Mouse (Mus musculus) embryonic facial prominence, embryonic 10.5 days (tissue): ENCODE results near the gene Lclat1. TPM values are rescaled to one million over a fixed set of nuclear protein-coding genes. Genes with fewer than 3 reads are reported as not detected.

Source experiments
- DNase-seq: peaks from one replicate; pipeline ENCODE4 v3.0.0-alpha.2; 2017; ENCODE audit warnings: low spot score
- H3K27ac ChIP-seq: fragments of 300-500 bp; sonication (generic); replicated peaks from 2 replicates; pipeline ENCODE4 v1.5.1; 2016; ENCODE audit warnings: mild to moderate bottlenecking
- H3K27me3 ChIP-seq: fragments of 300-500 bp; sonication (generic); replicated peaks from 2 replicates; pipeline ENCODE4 v1.6.1; 2016; ENCODE audit warnings: low read depth, mild to moderate bottlenecking; ENCODE audit not compliant: poor library complexity, severe bottlenecking
- H3K36me3 ChIP-seq: fragments of 300-500 bp; sonication (generic); replicated peaks from 2 replicates; pipeline ENCODE4 v1.6.1; 2016; ENCODE audit warnings: mild to moderate bottlenecking, moderate library complexity
- H3K4me1 ChIP-seq: fragments of 300-500 bp; sonication (generic); 2 replicates; pipeline ENCODE4 v1.6.1; 2016
- H3K4me3 ChIP-seq: fragments of 300-500 bp; sonication (generic); 2 replicates; pipeline ENCODE4 v1.5.1; 2016; ENCODE audit warnings: mild to moderate bottlenecking, moderate library complexity
- H3K9me3 ChIP-seq: fragments of 300-500 bp; sonication (generic); 2 replicates; pipeline ENCODE4 v1.6.1; 2016; ENCODE audit warnings: mild to moderate bottlenecking
- whole genome bisulfite sequencing: fragments of 180-500 bp; shearing (Covaris S2); methylation state at CpG from one replicate; pipeline ENCODE4 v1.1.7; 2016; 5-methylcytosine and 5-hydroxymethylcytosine counted together
- polyA plus RNA-seq: library from polyadenylated mRNA; unstranded; fragments of >200 nt; fragmentation: Nextera tagmentation; extraction: Ambion mirVana; gene quantifications from 2 replicates; pipeline ENCODE4 v1.2.1, GENCODE M21; 2016

The Lclat1 gene
- polyA plus RNA-seq, 1 experiment from 2014 or later = 11.3 TPM

- 85% methylated on average over 6 of the region's 6 CpGs for WGBS
Measured at GRCm38 (mm10) chr17:73161795-73162194, 54.0 kb downstream of the Lclat1 start.

DNA sequence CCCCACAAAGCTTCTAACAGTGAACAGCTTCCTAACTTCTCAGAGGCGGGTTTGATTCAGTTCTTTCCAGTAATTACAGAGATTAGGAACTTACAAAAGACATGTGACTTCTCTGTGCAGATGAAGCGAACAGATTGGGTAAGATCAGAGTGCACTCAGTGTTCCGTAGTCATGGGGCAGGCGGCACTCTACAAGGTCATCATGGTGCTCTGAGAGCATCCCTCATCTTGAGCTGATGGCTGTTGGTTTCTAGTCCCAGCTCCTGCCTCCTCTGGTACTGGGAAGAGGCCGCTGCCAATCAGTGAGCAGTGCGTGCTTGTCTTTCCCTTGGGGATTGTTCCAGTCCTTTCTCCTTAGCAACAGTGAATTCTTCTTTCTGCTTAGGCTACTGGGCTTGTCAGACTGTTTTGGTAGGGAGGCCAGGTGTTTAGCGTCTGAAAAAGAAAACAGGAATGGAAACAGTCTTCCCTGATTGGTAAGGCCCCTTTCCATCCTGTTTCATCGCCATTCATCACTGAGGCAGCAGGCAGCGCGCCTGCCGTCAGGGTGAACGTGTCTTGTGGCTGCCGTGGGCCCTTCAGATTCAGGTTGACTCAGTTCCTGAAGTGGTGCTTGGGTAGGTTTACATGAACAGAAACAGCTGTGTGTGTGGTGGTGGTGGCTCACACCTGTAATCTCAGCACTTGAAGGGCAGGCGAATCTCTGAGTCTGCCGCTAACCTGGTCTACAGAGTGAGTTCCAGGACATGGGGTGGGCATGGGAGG, 54.8 kb downstream of the Lclat1 start:
- Histone ChIP-seq H3K27ac (no peak overlapping the region), H3K4me1 (0 out of 2 replicates have a peak, but pooled peaks cover 2% of the 10 kb centered on the region), H3K9me3 (no peaks in the 10 kb centered on the region), H3K4me3 (no peak overlapping the region), H3K27me3 (no peaks in the 10 kb centered on the region), H3K36me3 (peaks cover 16% of the 10 kb centered on the region; the same call in 1 of the 2 replicates)
- WGBS = 88% methylated on average over 15 of the region's 15 CpGs
- no peak for DNase-seq

More at GRCm38 (mm10) chr17:73161795-73162194, 54.0 kb downstream of the Lclat1 start:
- Histone ChIP-seq H3K4me1 (0 out of 2 replicates have a peak, but pooled peaks cover 2% of the 10 kb centered on the region), H3K36me3 (peaks cover 16% of the 10 kb centered on the region; the same call in 1 of the 2 replicates), H3K9me3 (no peaks in the 10 kb centered on the region), H3K4me3 (no peak overlapping the region), H3K27me3 (no peaks in the 10 kb centered on the region), H3K27ac (no peak overlapping the region)
- DNase-seq = no peak

DNA sequence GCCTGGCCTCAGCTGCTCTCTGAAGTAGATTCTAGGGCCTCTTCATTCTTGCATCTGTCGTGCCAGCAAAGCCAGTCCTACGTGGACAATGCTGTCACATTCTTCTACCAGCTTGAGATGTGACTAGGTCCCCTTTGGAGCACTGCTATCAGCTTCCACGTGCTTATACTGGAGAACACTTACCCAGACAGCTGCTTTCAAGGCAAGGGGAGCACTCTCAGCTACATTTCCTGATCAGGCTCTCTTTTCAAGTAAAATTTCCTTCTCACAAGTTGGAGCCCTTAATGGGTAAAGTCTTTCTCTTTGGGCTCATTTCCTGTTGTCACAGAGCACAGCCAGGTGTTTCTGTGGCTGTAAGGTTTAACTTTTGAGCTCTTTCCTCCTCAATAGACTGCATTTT, 55.8 kb downstream of the Lclat1 start:
- H3K4me3 ChIP-seq = no peak overlapping the region
- no peaks in the 10 kb centered on the region for H3K27me3 ChIP-seq
- no peaks in the 10 kb centered on the region for H3K9me3 ChIP-seq
- H3K4me1 ChIP-seq = 0 out of 2 replicates have a peak, but pooled peaks cover 2% of the 10 kb centered on the region
- H3K27ac ChIP-seq = no peak overlapping the region
- peaks cover 18% of the 10 kb centered on the region; the same call in 1 of the 2 replicates for H3K36me3 ChIP-seq
- WGBS = 75% methylated on average over 3 of the region's 3 CpGs
- no peak for DNase-seq

DNA sequence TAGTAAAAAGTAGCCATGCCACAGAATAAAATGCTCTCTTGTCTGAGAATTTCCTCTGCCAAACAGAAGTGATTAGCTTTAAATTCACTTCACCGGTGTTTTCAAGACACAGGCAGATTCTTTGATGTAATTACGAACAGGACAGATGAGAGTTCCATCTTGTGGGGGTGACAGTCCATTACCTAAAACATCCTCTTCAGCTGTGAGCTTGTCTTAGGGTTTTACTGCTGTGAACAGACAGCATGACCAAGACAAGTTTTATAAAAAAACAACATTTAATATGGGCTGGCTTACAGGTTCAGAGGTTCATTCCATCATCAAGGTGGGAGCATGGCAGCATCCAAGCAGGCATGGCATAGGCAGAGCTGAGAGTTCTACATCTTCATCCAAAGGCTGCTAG, 56.3 kb downstream of the Lclat1 start:
- 82% methylated on average over 2 of the region's 2 CpGs for WGBS
- H3K4me1 ChIP-seq = 0 out of 2 replicates have a peak, but pooled peaks cover 2% of the 10 kb centered on the region
- H3K4me3 ChIP-seq = no peak overlapping the region
- no peaks in the 10 kb centered on the region for H3K9me3 ChIP-seq
- peaks cover 19% of the 10 kb centered on the region; the same call in 1 of the 2 replicates for H3K36me3 ChIP-seq
- no peak overlapping the region for H3K27ac ChIP-seq
- no peaks in the 10 kb centered on the region for H3K27me3 ChIP-seq
- no peak for DNase-seq

- Histone ChIP-seq H3K4me1 (no peaks in the 10 kb centered on the region), H3K27ac (no peak overlapping the region), H3K36me3 (peaks cover 22% of the 10 kb centered on the region; the same call in 1 of the 2 replicates), H3K4me3 (no peak overlapping the region), H3K27me3 (no peaks in the 10 kb centered on the region), H3K9me3 (no peaks in the 10 kb centered on the region)
- no peak for DNase-seq
- whole genome bisulfite sequencing = 93% methylated on average over 7 of the region's 7 CpGs
Measured at GRCm38 (mm10) chr17:73169461-73169860, 61.7 kb downstream of the Lclat1 start.

GRCm38 (mm10) chr17:73170141-73170540, 62.4 kb downstream of the Lclat1 start:
- H3K36me3 ChIP-seq = peaks cover 15% of the 10 kb centered on the region; the same call in 1 of the 2 replicates
- no peak overlapping the region for H3K4me3 ChIP-seq
- H3K9me3 ChIP-seq = no peaks in the 10 kb centered on the region
- no peaks in the 10 kb centered on the region for H3K4me1 ChIP-seq
- H3K27ac ChIP-seq = no peak overlapping the region
- DNase-seq = no peak
- no peaks in the 10 kb centered on the region for H3K27me3 ChIP-seq
- WGBS = 95% methylated on average over 5 of the region's 5 CpGs

DNA sequence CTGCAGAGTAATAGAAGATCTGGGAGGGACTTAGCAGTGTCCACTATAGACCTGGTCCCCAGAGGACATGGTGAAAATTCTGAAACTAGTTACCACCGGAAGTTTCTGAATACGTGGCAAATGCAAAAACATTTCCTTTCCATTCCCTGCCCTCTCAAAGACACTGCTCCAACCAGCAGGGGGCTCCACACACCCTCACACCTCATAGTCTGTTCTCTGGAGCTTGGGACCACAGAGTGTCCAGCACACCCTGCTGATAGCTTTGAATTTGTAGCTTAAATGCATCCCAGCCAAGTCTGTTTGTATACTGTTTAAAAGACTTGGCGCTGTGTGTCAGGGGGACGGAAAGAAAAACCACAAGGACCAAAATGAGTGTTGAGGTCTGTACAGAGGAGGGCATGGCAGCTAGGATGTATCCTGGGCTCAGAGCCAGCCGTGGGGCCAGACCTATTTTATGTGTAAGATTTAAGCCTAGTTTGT, 66.3 kb downstream of the Lclat1 start:
- no peaks in the 10 kb centered on the region for H3K9me3 ChIP-seq
- peaks cover 17% of the 10 kb centered on the region for H3K36me3 ChIP-seq
- H3K27me3 ChIP-seq = no peaks in the 10 kb centered on the region
- no peak overlapping the region for H3K4me3 ChIP-seq
- WGBS = 75% methylated on average over 5 of the region's 5 CpGs
- no peaks in the 10 kb centered on the region for H3K4me1 ChIP-seq
- peak; percentile 51 for DNase-seq
- H3K27ac ChIP-seq = no peak overlapping the region

DNA sequence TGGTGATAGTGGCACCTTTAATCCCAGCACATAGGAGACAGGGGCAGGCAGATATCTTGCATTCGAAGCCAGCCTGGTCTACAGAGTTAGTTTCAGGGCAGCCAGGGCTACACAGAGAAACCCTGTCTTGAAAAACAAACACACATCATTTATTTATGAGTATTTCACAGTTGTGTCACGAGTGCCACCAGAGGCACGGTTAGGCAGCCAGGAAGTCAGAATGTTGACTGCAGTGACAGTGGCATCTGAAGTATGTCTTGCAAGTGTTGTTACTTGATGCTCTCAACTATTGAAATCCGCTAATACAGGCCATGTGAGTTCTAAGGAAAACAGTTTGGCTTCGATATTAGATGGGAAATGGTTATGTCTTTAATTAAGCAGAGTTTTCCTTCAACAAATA, 67.9 kb downstream of the Lclat1 start:
- WGBS = 74% methylated on average over 5 of the region's 5 CpGs
- no peaks in the 10 kb centered on the region for H3K4me1 ChIP-seq
- DNase-seq = no peak
- H3K4me3 ChIP-seq = no peak overlapping the region
- no peak overlapping the region for H3K27ac ChIP-seq
- H3K9me3 ChIP-seq = no peaks in the 10 kb centered on the region
- H3K27me3 ChIP-seq = no peaks in the 10 kb centered on the region
- H3K36me3 ChIP-seq = peaks cover 8% of the 10 kb centered on the region

- 88% methylated on average over 4 of the region's 4 CpGs for WGBS
- Histone ChIP-seq H3K36me3 (peaks cover 7% of the 10 kb centered on the region; the same call in 1 of the 2 replicates), H3K9me3 (no peaks in the 10 kb centered on the region), H3K27me3 (no peaks in the 10 kb centered on the region), H3K4me3 (no peak overlapping the region), H3K27ac (no peak overlapping the region), H3K4me1 (no peaks in the 10 kb centered on the region)
- DNase-seq = no peak
Measured at GRCm38 (mm10) chr17:73177079-73177478, 69.3 kb downstream of the Lclat1 start.

- H3K4me3 ChIP-seq = no peak overlapping the region
- DNase-seq = no peak
- H3K36me3 ChIP-seq = peaks cover 8% of the 10 kb centered on the region; the same call in 1 of the 2 replicates
- no peaks in the 10 kb centered on the region for H3K27me3 ChIP-seq
- no peak overlapping the region for H3K27ac ChIP-seq
- H3K9me3 ChIP-seq = no peaks in the 10 kb centered on the region
- 93% methylated on average over 5 of the region's 5 CpGs for WGBS
- H3K4me1 ChIP-seq = no peaks in the 10 kb centered on the region
Measured at GRCm38 (mm10) chr17:73186929-73187328, 79.1 kb downstream of the Lclat1 start.

GRCm38 (mm10) chr17:73194146-73194545, 86.4 kb downstream of the Lclat1 start:
- Histone ChIP-seq H3K9me3 (no peaks in the 10 kb centered on the region), H3K27ac (no peak overlapping the region), H3K36me3 (peaks cover 8% of the 10 kb centered on the region; the same call in 1 of the 2 replicates), H3K4me1 (no peaks in the 10 kb centered on the region), H3K27me3 (no peaks in the 10 kb centered on the region), H3K4me3 (no peak overlapping the region)
- DNase-seq = no peak
- 85% methylated on average over 6 of the region's 6 CpGs for WGBS

GRCm38 (mm10) chr17:73194575-73194974, 86.8 kb downstream of the Lclat1 start:
- no peak overlapping the region for H3K27ac ChIP-seq
- no peaks in the 10 kb centered on the region for H3K27me3 ChIP-seq
- no peaks in the 10 kb centered on the region for H3K4me1 ChIP-seq
- H3K9me3 ChIP-seq = no peaks in the 10 kb centered on the region
- H3K4me3 ChIP-seq = no peak overlapping the region
- 90% methylated on average over 6 of the region's 6 CpGs for WGBS
- H3K36me3 ChIP-seq = peaks cover 8% of the 10 kb centered on the region; the same call in 1 of the 2 replicates
- no peak for DNase-seq
